ENCODE assay signal across 8 mouse cellular contexts in genomic region chr11:29374274-29374656, GRCm38 (mm10). TPM values are rescaled to one million over a fixed set of nuclear protein-coding genes. Genes with fewer than 3 reads are reported as not detected.
DNase-seq lines count a peak whose midpoint lies in the region; ATAC-seq and TF ChIP-seq lines count a peak whose summit lies in the region.

No protein-coding gene starts in this region.

- no peak for ATAC-seq in intestine, embryonic 14.5 days (replicated peaks; ENCODE audit: low FRiP score, low TSS enrichment, low read depth)
- ATAC-seq in midbrain, embryonic 15.5 days (replicated peaks): peak; percentile 40

- peak overlapping the region; percentile 88 for H3K4me3 ChIP-seq in thymus, adult 2 months (ENCODE audit: control insufficient read depth, insufficient read depth, low read length)
- H3K4me3 ChIP-seq in intestine, embryonic 14.5 days (ENCODE audit: low read depth, low read length): peak overlapping the region; percentile 83
- H3K4me3 ChIP-seq in midbrain, embryonic 15.5 days: peak overlapping the region; percentile 78

- H3K27ac ChIP-seq in thymus, adult 2 months (ENCODE audit: control insufficient read depth, insufficient read depth, low read length): no peak overlapping the region
- H3K27ac ChIP-seq in intestine, embryonic 14.5 days (ENCODE audit: low read depth): peak overlapping the region; percentile 92
- peak overlapping the region; percentile 96 for H3K27ac ChIP-seq in midbrain, embryonic 15.5 days

- H3K4me2 ChIP-seq in intestine, embryonic 14.5 days (ENCODE audit: low read length): peak overlapping the region; percentile 68
- peak overlapping the region; percentile 48 for H3K4me2 ChIP-seq in midbrain, embryonic 15.5 days

- DNase-seq in embryo, embryonic 11.5 days (ENCODE audit: low read depth, low spot score): peak; percentile 26
- no peak for DNase-seq in embryo, embryonic 11 days
- no peak for DNase-seq in thymus, adult 2 months
- DNase-seq in thymus, postnatal 0 days (ENCODE audit: low spot score): no peak
- no peak for DNase-seq in intestine, embryonic 14.5 days (ENCODE audit: low spot score)
- DNase-seq in cerebellum, postnatal 36 days: no peak
- DNase-seq in layer of hippocampus, postnatal 25 days (ENCODE audit: extremely low spot score in 1 of 2, low spot score in 1 of 2): no peak

- no peaks in the 10 kb centered on the region for H3K9me3 ChIP-seq in intestine, embryonic 14.5 days (ENCODE audit: control insufficient read depth, low read length)
- no peaks in the 10 kb centered on the region for H3K9me3 ChIP-seq in midbrain, embryonic 15.5 days

- peaks cover 3% of the 10 kb centered on the region; the same call in 1 of the 2 replicates for H3K4me1 ChIP-seq in thymus, adult 2 months (replicated peaks; ENCODE audit: control insufficient read depth, insufficient read depth, low read length)
- peaks cover 6% of the 10 kb centered on the region; the same call in 1 of the 2 replicates for H3K4me1 ChIP-seq in intestine, embryonic 14.5 days (replicated peaks; ENCODE audit: control insufficient read depth, insufficient read depth, low read length)
- peaks cover 18% of the 10 kb centered on the region for H3K4me1 ChIP-seq in midbrain, embryonic 15.5 days

- no peak for TF ChIP-seq POLR2A in thymus, adult 2 months (IDR thresholded peaks at IDR 0.05; ENCODE audit: control insufficient read depth, extremely low read depth, insufficient read depth, low read length, poor library complexity)

- H3K27me3 ChIP-seq in thymus, adult 2 months (ENCODE audit: control insufficient read depth, insufficient read depth, low read length): no peaks in the 10 kb centered on the region; the same call in 1 of the 2 replicates
- no peaks in the 10 kb centered on the region for H3K27me3 ChIP-seq in intestine, embryonic 14.5 days (replicated peaks; ENCODE audit: control insufficient read depth, insufficient read depth, low read length)
- no peaks in the 10 kb centered on the region for H3K27me3 ChIP-seq in midbrain, embryonic 15.5 days (replicated peaks)

- WGBS in thymus, adult 2 months: 1% methylated on average over 8 of the region's 8 CpGs
- 0% methylated on average over 8 of the region's 8 CpGs for WGBS in intestine, embryonic 14.5 days
- under 1% methylated on average over 8 of the region's 8 CpGs for WGBS in midbrain, embryonic 15.5 days

- no peaks in the 10 kb centered on the region for H3K36me3 ChIP-seq in thymus, adult 2 months (ENCODE audit: control insufficient read depth, insufficient read depth, low read length)
- H3K36me3 ChIP-seq in intestine, embryonic 14.5 days (ENCODE audit: control insufficient read depth, insufficient read depth, low read length): no peaks in the 10 kb centered on the region
- H3K36me3 ChIP-seq in midbrain, embryonic 15.5 days (replicated peaks): no peaks in the 10 kb centered on the region

- peak overlapping the region; percentile 85 for H3K9ac ChIP-seq in intestine, embryonic 14.5 days (ENCODE audit: low read length)
- peak overlapping the region; percentile 91 for H3K9ac ChIP-seq in midbrain, embryonic 15.5 days

- no peak for TF ChIP-seq CTCF in thymus, adult 2 months (IDR thresholded peaks at IDR 0.05; ENCODE audit: borderline replicate concordance, control insufficient read depth, extremely low read depth, insufficient read depth, low read length, poor library complexity)

RNA-seq across cellular contexts. Expression of gene Ccdc88a, which starts 0.8 kb away (rescaled TPM):
- polyA plus RNA-seq in thymus, adult 2 months (2012; rRNA removed): 2.3 and 5.1 TPM in 2 replicates
- 13.5 and 17.1 TPM in 2 replicates for polyA plus RNA-seq in thymus, postnatal 0 days (2015; fragmentation: Nextera tagmentation; extraction: Ambion mirVana)
- 19.4 and 20.9 TPM in 2 replicates for polyA plus RNA-seq in intestine, embryonic 14.5 days (2014; fragmentation: Nextera tagmentation; extraction: Ambion mirVana)
- polyA plus RNA-seq in midbrain, embryonic 15.5 days (2015; fragmentation: Nextera tagmentation; extraction: Ambion mirVana): 81.4 and 88.8 TPM in 2 replicates
- 10 to 100 TPM; 59.4 to 70.6 TPM for total RNA-seq in layer of hippocampus, postnatal 25 days (2021)
